In genomic region chr2:71873474-71874322, GRCm38 (mm10) we compare ENCODE assay signal across 8 mouse cellular contexts. TPM values are rescaled to one million over a fixed set of nuclear protein-coding genes. Genes with fewer than 3 reads are reported as not detected.
DNase-seq lines count a peak whose midpoint lies in the region; ATAC-seq and TF ChIP-seq lines count a peak whose summit lies in the region.

No protein-coding gene starts in this region.

- peak overlapping the region; percentile 88 for H3K4me2 ChIP-seq in embryonic facial prominence, embryonic 11.5 days (ENCODE audit: low read depth, low read length)
- peak overlapping the region; percentile 82 for H3K4me2 ChIP-seq in heart, embryonic 12.5 days
- H3K4me2 ChIP-seq in kidney, embryonic 15.5 days: peak overlapping the region; percentile 93

- no peaks in the 10 kb centered on the region for H3K36me3 ChIP-seq in embryonic facial prominence, embryonic 11.5 days (replicated peaks; ENCODE audit: control insufficient read depth, insufficient read depth, low read depth, low read length)
- H3K36me3 ChIP-seq in heart, embryonic 12.5 days: peaks cover 9% of the 10 kb centered on the region; the same call in 1 of the 2 replicates
- H3K36me3 ChIP-seq in kidney, embryonic 15.5 days: no peaks in the 10 kb centered on the region

- TF ChIP-seq POLR2A in lung, adult 2 months (IDR thresholded peaks at IDR 0.05; ENCODE audit: borderline replicate concordance, extremely low read depth, low read depth, low read length): no peak

- WGBS in embryonic facial prominence, embryonic 11.5 days: 3% methylated on average over 50 of the region's 51 CpGs
- 2% methylated on average over 51 of the region's 51 CpGs for WGBS in heart, embryonic 12.5 days
- WGBS in kidney, embryonic 15.5 days: 3% methylated on average over 51 of the region's 51 CpGs
- WGBS in lung, adult 2 months: 2% methylated on average over 50 of the region's 51 CpGs

- H3K9ac ChIP-seq in embryonic facial prominence, embryonic 11.5 days (replicated peaks; ENCODE audit: low read length): peak overlapping the region; percentile 80
- peak overlapping the region; percentile 87 for H3K9ac ChIP-seq in heart, embryonic 12.5 days
- peak overlapping the region; percentile 72 for H3K9ac ChIP-seq in kidney, embryonic 15.5 days

- ATAC-seq in embryonic facial prominence, embryonic 11.5 days (replicated peaks; ENCODE audit: insufficient number of reproducible peaks, low FRiP score, low TSS enrichment, low read depth): peak; percentile 70
- peak; percentile 65 for ATAC-seq in heart, embryonic 12.5 days (ENCODE audit: insufficient number of reproducible peaks, low FRiP score)
- ATAC-seq in kidney, embryonic 15.5 days (replicated peaks; ENCODE audit: low FRiP score): peak; percentile 78; the same call in 1 of the 2 replicates

- no peak for TF ChIP-seq CTCF in lung, adult 2 months (IDR thresholded peaks at IDR 0.05; ENCODE audit: insufficient read depth, low read length)

- no peaks in the 10 kb centered on the region for H3K9me3 ChIP-seq in embryonic facial prominence, embryonic 11.5 days (replicated peaks; ENCODE audit: control insufficient read depth, low read length)
- no peaks in the 10 kb centered on the region for H3K9me3 ChIP-seq in heart, embryonic 12.5 days (replicated peaks)
- H3K9me3 ChIP-seq in kidney, embryonic 15.5 days (replicated peaks): no peaks in the 10 kb centered on the region

- H3K27ac ChIP-seq in embryonic facial prominence, embryonic 11.5 days (replicated peaks; ENCODE audit: low read depth, low read length): peak overlapping the region; percentile 74
- H3K27ac ChIP-seq in heart, embryonic 12.5 days (ENCODE audit: poor library complexity, severe bottlenecking): peak overlapping the region; percentile 94
- peak overlapping the region; percentile 92 for H3K27ac ChIP-seq in kidney, embryonic 15.5 days

- DNase-seq in CD4-positive, CD25-positive, alpha-beta regulatory T cell, adult 2 months (ENCODE audit: low read depth, low spot score): peak; percentile 74
- peak; percentile 44 for DNase-seq in MN1 (ENCODE audit: low spot score)
- DNase-seq in embryonic facial prominence, embryonic 11.5 days (ENCODE audit: low spot score): peak; percentile 57
- no peak for DNase-seq in lung, adult 2 months
- peak; percentile 26 for DNase-seq in ovary, postnatal 14 days (ENCODE audit: low spot score)
- DNase-seq in testis, postnatal 10 days (ENCODE audit: low spot score): no peak

- peak overlapping the region; percentile 68 for H3K4me3 ChIP-seq in embryonic facial prominence, embryonic 11.5 days (ENCODE audit: low read depth, low read length)
- H3K4me3 ChIP-seq in heart, embryonic 12.5 days: peak overlapping the region; percentile 64
- H3K4me3 ChIP-seq in kidney, embryonic 15.5 days (replicated peaks): peak overlapping the region; percentile 66
- H3K4me3 ChIP-seq in lung, adult 2 months (replicated peaks; ENCODE audit: extremely low read depth, low read depth, low read length): peak overlapping the region; percentile 63

- no peaks in the 10 kb centered on the region for H3K27me3 ChIP-seq in embryonic facial prominence, embryonic 11.5 days (ENCODE audit: control insufficient read depth, insufficient read depth, low read length)
- no peaks in the 10 kb centered on the region for H3K27me3 ChIP-seq in heart, embryonic 12.5 days (replicated peaks)
- H3K27me3 ChIP-seq in kidney, embryonic 15.5 days: no peaks in the 10 kb centered on the region

- H3K4me1 ChIP-seq in embryonic facial prominence, embryonic 11.5 days (ENCODE audit: control insufficient read depth, insufficient read depth, low read length): 0 out of 2 replicates have a peak, but pooled peaks cover 2% of the 10 kb centered on the region
- H3K4me1 ChIP-seq in heart, embryonic 12.5 days (replicated peaks): peaks cover 23% of the 10 kb centered on the region
- peaks cover 24% of the 10 kb centered on the region for H3K4me1 ChIP-seq in kidney, embryonic 15.5 days
- 0 out of 2 replicates have a peak, but pooled peaks cover 2% of the 10 kb centered on the region for H3K4me1 ChIP-seq in lung, adult 2 months (ENCODE audit: control insufficient read depth, insufficient read depth, low read length)

RNA-seq across cellular contexts. Expression of gene Pdk1, which starts 0.7 kb away (rescaled TPM):
- polyA plus RNA-seq in embryonic facial prominence, embryonic 11.5 days (2014; fragmentation: Nextera tagmentation; extraction: Ambion mirVana): 45.0 and 47.6 TPM in 2 replicates
- polyA plus RNA-seq in heart, embryonic 12.5 days (2016; fragmentation: Nextera tagmentation; extraction: Ambion mirVana): 108 and 116 TPM in 2 replicates
- 44.4 and 45.2 TPM in 2 replicates for polyA plus RNA-seq in kidney, embryonic 15.5 days (2015; fragmentation: Nextera tagmentation; extraction: Ambion mirVana)
- polyA plus RNA-seq in lung, adult 2 months (2012; rRNA removed): 8.6 and 9.3 TPM in 2 replicates

Comparison
In these comparisons a context has a peak if more than half of its experiments do, and no peak if none do; other contexts are left out.
1. DNase-seq: peak in CD4-positive, CD25-positive, alpha-beta regulatory T cell, adult 2 months (single experiment), MN1 (single experiment), embryonic facial prominence, embryonic 11.5 days (single experiment) and ovary, postnatal 14 days (single experiment); none in lung, adult 2 months (single experiment) and testis, postnatal 10 days (single experiment).
2. Peak in every context shown above with its lines, with median percentiles within 50 percentile points of each other: ATAC-seq, H3K27ac ChIP-seq, H3K4me2 ChIP-seq, H3K4me3 ChIP-seq and H3K9ac ChIP-seq.